Mouse (Mus musculus): Measurements from ENCODE around the gene Rhebl1.

DNA sequence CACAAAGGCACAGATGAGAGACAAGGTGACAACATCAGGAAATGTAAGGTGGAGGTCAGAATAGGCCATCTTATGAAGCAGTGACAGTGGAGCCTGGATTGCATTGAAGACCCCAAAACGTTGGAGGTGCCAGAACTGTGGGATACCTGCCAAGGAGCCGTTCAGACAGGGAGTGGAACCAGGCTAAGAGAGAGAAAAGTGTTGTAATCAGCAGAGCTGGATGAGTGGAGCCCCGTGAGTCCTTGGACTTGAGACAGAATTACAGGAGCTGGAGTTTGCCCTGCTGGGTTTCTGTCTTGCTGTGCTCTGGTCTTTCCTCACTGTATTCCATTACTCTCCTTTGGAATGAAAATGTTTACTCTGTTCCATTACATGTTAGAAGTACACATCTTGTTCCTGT lies 28.2 kb upstream of the Rhebl1 start:
- TF ChIP-seq TAL1 (IDR thresholded peaks at IDR 0.05; ENCODE audit: low read length) (no peak), POLR2A (IDR thresholded peaks at IDR 0.05; ENCODE audit: control insufficient read depth in 1 of 2, insufficient read depth in 1 of 2, low read depth in 1 of 2, low read length in 2 of 2, poor library complexity in 1 of 2) (no peak), CTCF (IDR thresholded peaks at IDR 0.05 in 2 of 3, conservative IDR thresholded peaks at IDR 0.05 in 1 of 3; ENCODE audit: control insufficient read depth in 1 of 3, insufficient read depth in 1 of 3, low read depth in 2 of 3, low read length in 3 of 3, poor library complexity in 1 of 3, severe bottlenecking in 1 of 3) (no peak)
